Mouse (Mus musculus): ENCODE measurements around the gene Aebp1. TPM values are rescaled to one million over a fixed set of nuclear protein-coding genes. Genes with fewer than 3 reads are reported as not detected.

Gene Aebp1
- polyA plus RNA-seq, 1 experiment from 2014 or later = 32.5 TPM

DNA sequence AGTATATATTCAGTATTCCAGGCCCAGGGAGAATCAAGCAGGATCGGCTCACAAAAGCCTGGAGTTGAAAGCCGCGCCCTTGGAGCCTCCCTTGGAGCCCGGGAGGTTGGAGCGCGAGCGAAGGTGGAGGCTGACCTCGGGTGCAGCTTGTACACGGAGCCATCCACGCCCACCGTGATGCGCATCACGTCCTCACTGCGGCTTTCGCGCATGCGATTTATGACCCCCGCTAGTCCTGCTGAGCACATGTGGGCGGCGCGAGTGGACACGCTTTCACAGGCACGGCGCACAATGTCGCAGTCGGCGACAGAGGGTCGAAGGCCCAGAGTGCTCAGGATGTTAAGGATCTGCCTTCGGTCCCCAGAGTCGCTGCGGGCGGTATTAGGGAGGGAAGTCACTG lies 40.2 kb downstream of the Aebp1 start:
- H3K4me1 ChIP-seq (ENCODE audit: insufficient read depth) = peaks cover 17% of the 10 kb centered on the region; the same call in 1 of the 2 replicates
- peak; percentile 70 for ATAC-seq (ENCODE audit: insufficient read depth)

DNA sequence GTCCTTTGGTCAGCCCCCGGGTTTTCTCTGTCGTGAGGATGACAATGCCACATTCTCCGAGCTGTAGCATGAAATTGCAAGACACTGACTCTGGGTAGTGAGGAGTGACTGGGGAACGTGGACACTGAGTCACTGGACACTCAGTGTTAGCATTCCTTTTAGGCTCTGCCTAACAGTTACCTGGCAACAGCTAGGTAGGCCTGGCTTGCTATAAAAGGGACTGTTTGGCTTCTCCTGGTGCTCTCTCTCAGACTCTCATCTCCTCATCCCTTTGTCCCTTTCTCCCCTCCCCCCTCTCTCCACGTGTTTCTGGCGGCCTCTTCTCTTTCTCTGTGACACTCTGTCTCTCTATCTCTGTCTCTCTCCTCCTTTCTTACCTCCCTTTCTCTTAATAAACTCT lies 40.6 kb downstream of the Aebp1 start:
- no peak for DNase-seq
- Histone ChIP-seq H3K4me1 (ENCODE audit: insufficient read depth) (peaks cover 17% of the 10 kb centered on the region; the same call in 1 of the 2 replicates), H3K9me3 (ENCODE audit: low read depth, low read length) (no peaks in the 10 kb centered on the region), H3K4me3 (ENCODE audit: low read depth, low read length) (peak overlapping the region; percentile 37), H3K9ac (peak overlapping the region; percentile 58), H3K36me3 (ENCODE audit: insufficient read depth) (no peaks in the 10 kb centered on the region), H3K27me3 (ENCODE audit: insufficient read depth, low read length) (no peaks in the 10 kb centered on the region), H3K4me2 (peak overlapping the region; percentile 72), H3K27ac (ENCODE audit: low read depth) (no peak overlapping the region)
- WGBS = 11% methylated on average over 6 of the region's 6 CpGs
- no peak for ATAC-seq (ENCODE audit: insufficient read depth)
- TF ChIP-seq CTCF (IDR thresholded peaks at IDR 0.05; ENCODE audit: low read depth) = no peak

More for the DNA sequence above, 40.2 kb downstream of the Aebp1 start:
- no peaks in the 10 kb centered on the region for H3K36me3 ChIP-seq (ENCODE audit: insufficient read depth)
- no peak overlapping the region; the same call in 1 of the 2 replicates for H3K27ac ChIP-seq (ENCODE audit: low read depth)
- peak; percentile 87 for DNase-seq
- peak overlapping the region; percentile 72 for H3K4me2 ChIP-seq
- peak overlapping the region; percentile 58 for H3K9ac ChIP-seq
- no peaks in the 10 kb centered on the region for H3K9me3 ChIP-seq (ENCODE audit: low read depth, low read length)
- peak overlapping the region; percentile 37 for H3K4me3 ChIP-seq (ENCODE audit: low read depth, low read length)
- H3K27me3 ChIP-seq (ENCODE audit: insufficient read depth, low read length) = no peaks in the 10 kb centered on the region
- WGBS = 2% methylated on average over 32 of the region's 32 CpGs
- no peak for TF ChIP-seq CTCF (IDR thresholded peaks at IDR 0.05; ENCODE audit: low read depth)

- Histone ChIP-seq H3K27ac (ENCODE audit: low read depth) (no peak overlapping the region), H3K36me3 (ENCODE audit: insufficient read depth) (no peaks in the 10 kb centered on the region), H3K9me3 (ENCODE audit: low read depth, low read length) (no peaks in the 10 kb centered on the region), H3K4me3 (ENCODE audit: low read depth, low read length) (no peak overlapping the region), H3K27me3 (ENCODE audit: insufficient read depth, low read length) (no peaks in the 10 kb centered on the region), H3K4me2 (no peak overlapping the region), H3K9ac (no peak overlapping the region), H3K4me1 (ENCODE audit: insufficient read depth) (peaks cover 10% of the 10 kb centered on the region; the same call in 1 of the 2 replicates)
- TF ChIP-seq CTCF (IDR thresholded peaks at IDR 0.05; ENCODE audit: low read depth) = no peak
- WGBS = 73% methylated on average over 2 of the region's 2 CpGs
- DNase-seq = no peak
- no peak for ATAC-seq (ENCODE audit: insufficient read depth)
Observed at GRCm38 (mm10) chr11:5903844-5904243, 42.1 kb downstream of the Aebp1 start.

- TF ChIP-seq CTCF (IDR thresholded peaks at IDR 0.05; ENCODE audit: low read depth) = no peak
- no peak overlapping the region for H3K9ac ChIP-seq
Observed at GRCm38 (mm10) chr11:5904357-5904756, 42.6 kb downstream of the Aebp1 start.

GRCm38 (mm10) chr11:5904871-5905270 lies 43.1 kb downstream of the Aebp1 start:
- H3K4me3 ChIP-seq (ENCODE audit: low read depth, low read length) = no peak overlapping the region
- no peaks in the 10 kb centered on the region for H3K36me3 ChIP-seq (ENCODE audit: insufficient read depth)
- DNase-seq = no peak
- H3K9me3 ChIP-seq (ENCODE audit: low read depth, low read length) = no peaks in the 10 kb centered on the region
- TF ChIP-seq CTCF (IDR thresholded peaks at IDR 0.05; ENCODE audit: low read depth) = no peak
- H3K27ac ChIP-seq (ENCODE audit: low read depth) = no peak overlapping the region
- no peaks in the 10 kb centered on the region for H3K27me3 ChIP-seq (ENCODE audit: insufficient read depth, low read length)
- peaks cover 10% of the 10 kb centered on the region; the same call in 1 of the 2 replicates for H3K4me1 ChIP-seq (ENCODE audit: insufficient read depth)
- WGBS = 92% methylated on average over 6 of the region's 6 CpGs
- no peak overlapping the region for H3K4me2 ChIP-seq
- ATAC-seq (ENCODE audit: insufficient read depth) = no peak
- H3K9ac ChIP-seq = no peak overlapping the region

More at GRCm38 (mm10) chr11:5904357-5904756, 42.6 kb downstream of the Aebp1 start:
- no peak for ATAC-seq (ENCODE audit: insufficient read depth)
- H3K27ac ChIP-seq (ENCODE audit: low read depth) = no peak overlapping the region
- H3K4me2 ChIP-seq = no peak overlapping the region
- no peak overlapping the region for H3K4me3 ChIP-seq (ENCODE audit: low read depth, low read length)
- WGBS = 61% methylated on average over 19 of the region's 19 CpGs
- no peaks in the 10 kb centered on the region for H3K9me3 ChIP-seq (ENCODE audit: low read depth, low read length)
- H3K36me3 ChIP-seq (ENCODE audit: insufficient read depth) = no peaks in the 10 kb centered on the region
- peaks cover 10% of the 10 kb centered on the region; the same call in 1 of the 2 replicates for H3K4me1 ChIP-seq (ENCODE audit: insufficient read depth)
- H3K27me3 ChIP-seq (ENCODE audit: insufficient read depth, low read length) = no peaks in the 10 kb centered on the region
- DNase-seq = no peak

GRCm38 (mm10) chr11:5905778-5906518 lies 44.2 kb downstream of the Aebp1 start:
- Histone ChIP-seq H3K27ac (ENCODE audit: low read depth) (no peak overlapping the region), H3K4me2 (no peak overlapping the region), H3K4me1 (ENCODE audit: insufficient read depth) (peaks cover 10% of the 10 kb centered on the region; the same call in 1 of the 2 replicates), H3K9me3 (ENCODE audit: low read depth, low read length) (no peaks in the 10 kb centered on the region), H3K9ac (no peak overlapping the region), H3K4me3 (ENCODE audit: low read depth, low read length) (no peak overlapping the region), H3K36me3 (ENCODE audit: insufficient read depth) (no peaks in the 10 kb centered on the region), H3K27me3 (ENCODE audit: insufficient read depth, low read length) (no peaks in the 10 kb centered on the region)
- DNase-seq = no peak
- no peak for ATAC-seq (ENCODE audit: insufficient read depth)
- no peak for TF ChIP-seq CTCF (IDR thresholded peaks at IDR 0.05; ENCODE audit: low read depth)
- 79% methylated on average over 10 of the region's 10 CpGs for WGBS

DNA sequence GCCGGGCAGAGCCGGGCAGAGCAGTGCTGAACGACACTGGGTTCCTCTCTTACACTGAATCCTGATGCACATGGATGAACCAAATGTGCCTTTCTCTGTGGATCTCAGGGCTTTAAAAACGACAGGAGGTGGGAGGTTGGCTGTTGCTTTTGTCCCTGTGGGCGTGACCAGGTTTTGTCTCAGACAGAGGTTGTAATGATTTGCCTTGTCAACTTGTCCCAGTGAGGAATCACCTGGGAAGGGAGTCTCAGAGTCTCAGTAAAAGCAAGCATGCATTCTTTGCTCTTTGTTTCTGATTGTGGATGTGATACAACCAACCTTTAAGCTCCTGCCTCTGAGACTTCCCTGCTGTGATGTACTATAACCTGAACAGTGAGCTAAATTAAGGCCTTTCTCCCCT lies 45.3 kb downstream of the Aebp1 start:
- no peak overlapping the region for H3K4me3 ChIP-seq (ENCODE audit: low read depth, low read length)
- no peak for TF ChIP-seq CTCF (IDR thresholded peaks at IDR 0.05; ENCODE audit: low read depth)
- H3K27ac ChIP-seq (ENCODE audit: low read depth) = no peak overlapping the region
- no peaks in the 10 kb centered on the region for H3K27me3 ChIP-seq (ENCODE audit: insufficient read depth, low read length)
- no peaks in the 10 kb centered on the region for H3K36me3 ChIP-seq (ENCODE audit: insufficient read depth)
- no peaks in the 10 kb centered on the region for H3K9me3 ChIP-seq (ENCODE audit: low read depth, low read length)
- H3K9ac ChIP-seq = no peak overlapping the region
- WGBS = 66% methylated on average over 5 of the region's 5 CpGs
- peaks cover 3% of the 10 kb centered on the region; the same call in 1 of the 2 replicates for H3K4me1 ChIP-seq (ENCODE audit: insufficient read depth)
- no peak for ATAC-seq (ENCODE audit: insufficient read depth)
- no peak for DNase-seq
- no peak overlapping the region for H3K4me2 ChIP-seq

Data from lung, embryonic 14.5 days (tissue).